Comparison of ENCODE assay signal across 9 mouse cellular contexts in the genomic region with DNA sequence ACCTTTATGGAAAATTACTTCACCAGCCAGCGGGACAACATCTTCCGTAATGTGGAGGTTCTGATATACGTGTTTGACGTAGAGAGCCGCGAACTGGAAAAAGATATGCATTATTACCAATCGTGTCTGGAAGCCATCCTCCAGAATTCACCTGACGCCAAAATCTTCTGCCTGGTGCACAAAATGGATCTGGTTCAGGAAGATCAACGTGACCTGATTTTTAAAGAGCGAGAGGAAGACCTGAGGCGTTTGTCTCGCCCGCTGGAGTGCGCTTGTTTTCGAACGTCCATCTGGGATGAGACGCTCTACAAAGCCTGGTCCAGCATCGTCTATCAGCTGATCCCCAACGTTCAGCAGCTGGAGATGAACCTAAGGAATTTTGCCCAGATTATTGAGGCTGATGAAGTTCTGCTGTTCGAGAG. TPM values are rescaled to one million over a fixed set of nuclear protein-coding genes. Genes with fewer than 3 reads are reported as not detected.
A peak's percentile ranks its signal among the peaks of the same experiment; 100 is the strongest.
DNase-seq lines count a peak whose midpoint lies in the region; ATAC-seq and TF ChIP-seq lines count a peak whose summit lies in the region.
"Had no signal": no experiment of that assay in that cellular context is flagged by ENCODE, and none has a peak within 500 bp of the region (broad histone marks: within the 10 kb centered on the region; RNA-seq: fewer than 3 reads in every experiment).

No protein-coding gene starts in this region.

- no peak for TF ChIP-seq EP300 in stomach, postnatal 0 days (optimal IDR thresholded peaks at IDR 0.05)

- H3K27ac ChIP-seq in heart, embryonic 14.5 days (replicated peaks in 1 of 2; ENCODE audit: control insufficient read depth in 1 of 2, insufficient read depth in 1 of 2, low read depth in 2 of 2, low read length in 2 of 2): peak overlapping the region; percentile 93 to 95
- H3K27ac ChIP-seq in macrophage: peak overlapping the region; percentile 51
- H3K27ac ChIP-seq in stomach, postnatal 0 days (replicated peaks): peak overlapping the region; percentile 98

- peaks cover 34% of the 10 kb centered on the region for H3K79me2 ChIP-seq in macrophage (ENCODE audit: inconsistent target)

- peaks cover 2 to 23% of the 10 kb centered on the region in 2 experiments; a peak in 2 of 4 replicates for H3K4me1 ChIP-seq in heart, embryonic 14.5 days (ENCODE audit: control insufficient read depth in 2 of 2, insufficient read depth in 2 of 2, low read length in 2 of 2)
- H3K4me1 ChIP-seq in stomach, postnatal 0 days (replicated peaks; ENCODE audit: control insufficient read depth, insufficient read depth): peaks cover 3% of the 10 kb centered on the region; the same call in 1 of the 2 replicates

- no peaks in the 10 kb centered on the region for H3K9me3 ChIP-seq in heart, embryonic 14.5 days (ENCODE audit: control insufficient read depth, low read length)
- no peaks in the 10 kb centered on the region for H3K9me3 ChIP-seq in stomach, postnatal 0 days (ENCODE audit: control insufficient read depth, low read length)

- no peak for DNase-seq in cerebellum, adult 9-11 months
- DNase-seq in 3134 (ENCODE audit: extremely low read depth, insufficient read length, low spot score): peak; percentile 41
- peak; percentile 27 for DNase-seq in c-Kit-negative CD71-positive TER-119-positive erythroid progenitor cells, embryonic 14.5 days (ENCODE audit: low read depth, low spot score)
- peak; percentile 11 for DNase-seq in layer of hippocampus, adult 9-11 months
- DNase-seq in stomach, postnatal 0 days (ENCODE audit: low spot score): peak; percentile 39

- no peak for TF ChIP-seq CTCF in stomach, postnatal 0 days (IDR thresholded peaks at IDR 0.05; ENCODE audit: low read depth)

- peaks cover 26% of the 10 kb centered on the region for H3K36me3 ChIP-seq in heart, embryonic 14.5 days (ENCODE audit: control insufficient read depth, insufficient read depth, low read length)
- no peaks in the 10 kb centered on the region for H3K36me3 ChIP-seq in macrophage (ENCODE audit: inconsistent target)
- H3K36me3 ChIP-seq in stomach, postnatal 0 days (ENCODE audit: control insufficient read depth, insufficient read depth, low read length): no peaks in the 10 kb centered on the region

- H3K4me3 ChIP-seq in heart, embryonic 14.5 days (ENCODE audit: control insufficient read depth in 1 of 2, insufficient read depth in 1 of 2, low read depth in 1 of 2, low read length in 2 of 2): peak overlapping the region; percentile 80 to 87
- H3K4me3 ChIP-seq in macrophage (ENCODE audit: inconsistent target): peak overlapping the region; percentile 85
- H3K4me3 ChIP-seq in stomach, postnatal 0 days (ENCODE audit: low read depth, low read length): peak overlapping the region; percentile 89

- peak overlapping the region; percentile 95 for H3K9ac ChIP-seq in heart, embryonic 14.5 days (ENCODE audit: low read length)
- H3K9ac ChIP-seq in stomach, postnatal 0 days (ENCODE audit: low read length): peak overlapping the region; percentile 98

- H3K27me3 ChIP-seq in heart, embryonic 14.5 days (ENCODE audit: control insufficient read depth, insufficient read depth, low read length): no peaks in the 10 kb centered on the region
- H3K27me3 ChIP-seq in stomach, postnatal 0 days (ENCODE audit: control insufficient read depth, insufficient read depth, low read length): no peaks in the 10 kb centered on the region

- WGBS in heart, embryonic 14.5 days: under 1% methylated on average over 20 of the region's 20 CpGs
- 2% methylated on average over 20 of the region's 20 CpGs for WGBS in macrophage (ENCODE audit: missing documents)
- WGBS in stomach, postnatal 0 days: under 1% methylated on average over 20 of the region's 20 CpGs

- H3K4me2 ChIP-seq in heart, embryonic 14.5 days (ENCODE audit: low read length): peak overlapping the region; percentile 94
- H3K4me2 ChIP-seq in stomach, postnatal 0 days (replicated peaks; ENCODE audit: low read depth): peak overlapping the region; percentile 81

- 0 out of 2 replicates have a peak, but pooled peaks have one; percentile 8 for ATAC-seq in cerebellum, adult (ENCODE audit: insufficient number of reproducible peaks, low FRiP score, low TSS enrichment)
- ATAC-seq in heart, embryonic 14.5 days (ENCODE audit: insufficient number of reproducible peaks, insufficient read depth, low FRiP score, low read depth): no peak
- no peak for ATAC-seq in stomach, postnatal 0 days (ENCODE audit: low FRiP score, low TSS enrichment)

RNA-seq across cellular contexts. Expression of gene Rraga, which starts 0.7 kb away (rescaled TPM):
- 67.4 and 72.3 TPM in 2 replicates for polyA plus RNA-seq in heart, embryonic 14.5 days (2014; fragmentation: Nextera tagmentation; extraction: Ambion mirVana)
- total RNA-seq in macrophage (2018; cell fraction: chromatin; rRNA removed): 10 to 100 TPM in 9 of 26 experiments, 1 to 10 TPM in 17; 5.5 to 20.8 (median 9.2) TPM
- 10 to 100 TPM; 35.6 to 62.7 (median 48.0) TPM for total RNA-seq in macrophage (2018; cell fraction: cytosol; rRNA removed)
- total RNA-seq in macrophage (2018; cell fraction: nucleus; rRNA removed): 10 to 100 TPM; 13.4 to 39.6 (median 27.9) TPM
- polyA plus RNA-seq in macrophage (2018): 62.8 to 81.5 TPM (median 63.2 TPM) in 3 replicates
- 49.3 and 63.3 TPM in 2 replicates for polyA plus RNA-seq in stomach, postnatal 0 days (2015; fragmentation: Nextera tagmentation; extraction: Ambion mirVana)

RNA-seq across cellular contexts. Expression of gene Saxo1, which starts 18.0 kb away (rescaled TPM):
- 0.15 TPM in 1 of 2 replicates, not detected in the other for polyA plus RNA-seq in heart, embryonic 14.5 days (2014; fragmentation: Nextera tagmentation; extraction: Ambion mirVana)
- total RNA-seq in macrophage (2018; cell fraction: chromatin; rRNA removed): not detected
- total RNA-seq in macrophage (2018; cell fraction: cytosol; rRNA removed): not detected
- total RNA-seq in macrophage (2018; cell fraction: nucleus; rRNA removed): not detected
- not detected in 3 replicates for polyA plus RNA-seq in macrophage (2018)
- polyA plus RNA-seq in stomach, postnatal 0 days (2015; fragmentation: Nextera tagmentation; extraction: Ambion mirVana): not detected in 2 replicates
- total RNA-seq: left cerebral cortex, adult 8-10 months had no signal

RNA-seq across cellular contexts. Expression of gene Haus6, which starts 35.7 kb away (rescaled TPM):
- polyA plus RNA-seq in heart, embryonic 14.5 days (2014; fragmentation: Nextera tagmentation; extraction: Ambion mirVana): 9.4 and 10.6 TPM in 2 replicates
- 10 to 100 TPM in 13 of 26 experiments, 1 to 10 TPM in 13; 1.7 to 26.4 (median 9.8) TPM for total RNA-seq in macrophage (2018; cell fraction: chromatin; rRNA removed)
- total RNA-seq in macrophage (2018; cell fraction: cytosol; rRNA removed): 1 to 10 TPM; 2.1 to 5.2 (median 3.9) TPM
- total RNA-seq in macrophage (2018; cell fraction: nucleus; rRNA removed): 10 to 100 TPM in 7 of 26 experiments, 1 to 10 TPM in 19; 2.3 to 28.5 (median 6.4) TPM
- 2.5 to 7.6 TPM (median 3.5 TPM) in 3 replicates for polyA plus RNA-seq in macrophage (2018)
- 3.4 and 4.4 TPM in 2 replicates for polyA plus RNA-seq in stomach, postnatal 0 days (2015; fragmentation: Nextera tagmentation; extraction: Ambion mirVana)
